Mouse (Mus musculus) liver (tissue): ENCODE results near the gene Trpm6.

Experiments used
- DNase-seq: peaks from one replicate; pipeline ENCODE4 v3.0.0-alpha.2; 2020; ENCODE audit warnings: mixed read lengths

Trpm6 gene

DNA sequence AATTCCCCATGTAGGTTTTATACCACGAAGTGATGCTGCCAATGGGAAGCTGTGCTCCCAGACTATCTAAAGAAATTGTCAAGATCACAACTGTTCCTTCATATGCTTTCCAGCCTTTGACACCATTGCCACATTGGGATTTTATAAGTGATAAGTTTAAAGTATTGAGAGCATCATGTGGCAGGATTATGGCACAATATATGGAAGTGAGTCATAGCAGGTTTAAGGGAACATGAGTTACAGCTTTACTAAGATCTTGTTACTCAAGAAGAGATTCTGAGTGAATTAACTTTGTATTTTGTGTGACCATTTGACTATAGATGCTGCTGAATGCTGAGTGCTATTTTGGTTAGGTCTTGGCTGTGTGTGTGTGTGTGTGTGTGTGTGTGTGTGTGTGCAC lies 21.8 kb downstream of the Trpm6 start:
- no peak for DNase-seq

DNA sequence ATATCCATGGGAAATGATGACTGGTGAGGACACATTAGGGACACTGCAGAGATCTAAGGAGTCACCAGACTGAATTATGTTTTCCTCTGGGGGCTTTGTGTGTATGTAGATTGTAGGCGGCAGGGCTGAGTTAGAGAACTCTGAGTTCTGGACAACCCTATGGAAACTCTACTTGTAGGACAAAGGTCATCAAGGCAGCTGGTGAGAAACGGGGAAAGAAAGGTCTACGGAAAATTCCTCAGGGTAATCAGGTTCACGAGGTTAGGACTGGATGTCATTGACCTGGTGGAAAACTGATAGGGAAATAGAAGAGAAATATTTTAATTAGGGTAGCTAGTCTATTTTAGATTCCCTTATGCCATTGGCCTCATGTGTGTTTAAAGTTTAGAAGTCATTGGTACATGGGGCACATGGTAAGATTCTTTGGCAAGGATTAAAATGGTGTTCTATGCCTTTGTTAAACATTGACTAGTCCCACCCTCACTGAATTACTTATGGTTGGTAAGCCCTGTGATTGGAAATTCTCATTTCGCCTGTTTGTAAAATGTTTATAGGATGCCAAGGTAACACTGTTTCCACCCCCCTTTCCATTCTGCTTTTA lies 23.2 kb downstream of the Trpm6 start:
- no peak for DNase-seq

DNA sequence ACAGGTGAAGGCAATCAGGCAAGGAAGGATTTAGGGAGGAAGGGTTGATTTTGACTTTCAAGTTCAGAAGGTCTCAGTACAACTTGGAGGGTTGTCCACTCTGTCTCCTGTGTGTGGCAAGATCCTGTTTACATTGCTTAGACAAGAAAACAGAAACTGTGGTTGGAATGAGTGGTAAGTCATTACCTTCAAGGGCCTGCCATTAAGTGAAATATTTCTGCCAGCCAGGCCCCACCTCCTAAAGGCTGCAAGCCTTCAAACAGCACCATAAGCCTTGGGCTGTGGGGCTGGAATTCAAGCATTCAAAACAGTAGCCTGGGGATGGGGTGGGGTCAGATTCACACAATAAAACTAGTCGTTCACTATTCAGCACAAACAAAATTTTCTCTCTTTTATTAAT lies 24.3 kb downstream of the Trpm6 start:
- DNase-seq: no peak

DNA sequence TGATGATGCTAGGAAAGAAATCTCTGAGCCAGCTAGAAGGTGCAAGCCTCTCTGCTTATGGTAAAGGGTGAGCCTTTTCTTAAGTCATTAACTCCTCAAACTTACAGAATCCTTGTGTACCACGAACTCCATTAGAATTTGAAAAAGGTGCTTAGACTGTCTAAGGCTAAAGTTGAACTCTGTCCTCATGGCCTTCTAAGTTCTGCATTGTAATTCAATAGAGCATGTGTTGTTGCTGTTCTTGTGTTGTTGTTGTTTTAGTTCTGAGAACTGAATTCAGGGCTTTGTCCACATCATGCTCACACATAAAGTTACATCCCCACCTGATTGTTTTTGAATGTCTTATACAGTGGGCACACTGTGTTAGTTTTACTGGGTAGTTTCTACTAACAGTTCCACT lies 49.9 kb downstream of the Trpm6 start:
- no peak for DNase-seq

DNA sequence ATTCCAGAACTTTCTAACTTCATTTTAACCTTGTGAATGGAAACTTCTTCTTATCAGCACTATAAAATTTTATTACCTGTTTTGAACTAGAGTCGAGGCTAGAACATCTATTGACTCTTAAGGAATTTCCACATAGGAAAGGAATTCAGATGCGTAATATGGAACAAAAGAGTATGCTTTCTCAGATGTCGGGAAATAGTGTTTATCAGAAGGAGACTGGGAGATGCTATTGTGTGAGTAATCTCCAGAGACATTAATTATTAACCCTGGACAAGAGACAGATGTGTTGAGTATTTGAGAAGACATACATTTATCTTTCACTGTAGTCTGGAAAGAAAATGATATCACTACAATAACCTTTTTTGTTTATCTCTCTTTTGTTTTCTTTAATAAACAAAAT lies 61.5 kb downstream of the Trpm6 start:
- no peak for DNase-seq

DNA sequence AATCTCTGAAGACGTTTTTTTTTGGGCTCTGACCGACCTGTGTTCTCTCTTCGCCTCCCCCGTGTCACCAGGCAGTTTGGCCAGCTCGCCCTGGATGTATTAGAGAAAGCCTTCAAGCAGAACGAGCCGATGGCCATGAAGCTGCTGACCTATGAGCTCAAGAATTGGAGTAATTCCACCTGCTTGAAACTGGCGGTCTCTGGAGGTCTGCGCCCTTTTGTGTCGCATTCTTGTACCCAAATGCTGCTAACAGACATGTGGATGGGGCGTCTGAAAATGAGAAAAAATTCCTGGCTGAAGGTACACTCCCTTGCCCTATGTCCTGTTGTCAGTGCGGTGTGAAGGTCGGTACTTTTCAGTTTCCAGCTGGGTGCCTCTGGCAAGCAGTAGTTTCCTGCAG lies 65.4 kb downstream of the Trpm6 start:
- no peak for DNase-seq

DNA sequence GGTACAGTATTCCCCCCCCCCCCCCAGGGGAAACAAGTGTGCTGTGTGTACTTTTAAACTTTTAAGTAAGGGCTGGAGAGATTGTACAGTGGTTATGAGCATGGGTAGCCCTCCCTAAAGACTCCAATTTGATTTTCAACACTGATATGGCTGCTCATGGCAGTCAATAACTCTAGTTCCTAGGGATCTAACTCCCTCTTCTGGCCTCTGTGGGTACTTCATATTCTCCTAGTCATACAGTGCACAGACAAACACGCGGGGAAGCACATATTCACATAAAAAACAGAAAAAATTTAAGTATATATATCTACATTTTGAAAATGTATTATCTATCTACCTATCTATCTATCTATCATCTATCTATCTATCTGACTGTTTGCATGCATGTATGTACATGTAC lies 67.6 kb downstream of the Trpm6 start:
- no peak for DNase-seq

DNA sequence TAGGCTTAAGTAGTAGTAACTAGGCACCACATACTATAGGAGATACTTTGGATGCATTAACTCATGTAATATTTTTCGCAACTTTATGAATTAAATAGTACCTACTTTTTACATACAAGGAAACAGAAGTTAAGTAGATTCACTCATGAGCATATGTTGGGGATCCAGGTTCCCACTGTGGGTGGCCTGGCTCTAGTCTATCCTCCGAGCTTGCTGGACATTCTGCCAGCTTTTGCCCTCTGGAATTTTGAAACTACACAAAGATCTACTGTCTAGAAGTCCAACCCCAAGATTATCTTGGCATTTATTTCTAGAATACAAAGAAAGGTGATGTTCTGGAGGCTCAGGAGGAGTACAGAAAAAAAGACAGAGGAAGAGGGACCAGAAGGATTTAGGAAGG lies 78.8 kb downstream of the Trpm6 start:
- no peak for DNase-seq

DNA sequence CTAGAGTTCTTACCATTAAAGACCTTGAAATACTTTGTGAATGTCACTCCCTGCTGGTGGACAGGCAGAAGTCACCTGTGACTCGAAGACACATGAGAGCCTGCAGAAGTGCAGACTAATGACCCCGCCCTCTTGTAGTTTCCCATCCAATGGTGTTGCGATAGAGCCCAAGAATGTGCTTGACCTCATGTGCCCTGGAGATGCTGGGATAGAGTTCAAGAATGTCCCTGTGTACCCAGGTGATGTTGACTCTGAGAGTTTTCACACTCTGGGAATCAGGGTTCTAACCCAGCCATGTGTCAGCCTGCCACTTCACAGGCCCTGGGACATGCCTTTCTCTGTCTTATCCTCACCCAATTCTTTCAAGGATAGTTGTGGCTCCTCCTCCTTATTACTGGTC lies 81.4 kb downstream of the Trpm6 start:
- no peak for DNase-seq

DNA sequence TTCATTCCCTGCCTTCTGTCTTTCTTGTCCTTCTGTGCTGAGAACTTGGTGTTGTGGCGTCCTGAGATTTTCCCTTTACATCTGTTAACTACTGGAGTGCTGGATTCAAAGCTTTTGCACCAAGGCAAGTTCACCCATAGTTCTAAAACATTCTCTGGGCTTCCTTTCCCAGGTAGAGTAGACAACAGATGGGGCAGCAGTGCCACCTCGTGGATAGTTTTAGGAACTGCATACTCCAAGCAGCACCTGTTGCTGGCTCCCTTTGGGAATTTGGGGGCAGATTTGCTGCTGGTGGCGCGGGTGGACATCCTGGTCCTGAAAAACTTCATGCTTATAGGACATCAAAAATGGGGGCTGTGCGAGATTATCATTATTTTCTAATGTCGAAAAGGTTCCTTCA lies 85.2 kb downstream of the Trpm6 start:
- DNase-seq: peak; percentile 65

DNA sequence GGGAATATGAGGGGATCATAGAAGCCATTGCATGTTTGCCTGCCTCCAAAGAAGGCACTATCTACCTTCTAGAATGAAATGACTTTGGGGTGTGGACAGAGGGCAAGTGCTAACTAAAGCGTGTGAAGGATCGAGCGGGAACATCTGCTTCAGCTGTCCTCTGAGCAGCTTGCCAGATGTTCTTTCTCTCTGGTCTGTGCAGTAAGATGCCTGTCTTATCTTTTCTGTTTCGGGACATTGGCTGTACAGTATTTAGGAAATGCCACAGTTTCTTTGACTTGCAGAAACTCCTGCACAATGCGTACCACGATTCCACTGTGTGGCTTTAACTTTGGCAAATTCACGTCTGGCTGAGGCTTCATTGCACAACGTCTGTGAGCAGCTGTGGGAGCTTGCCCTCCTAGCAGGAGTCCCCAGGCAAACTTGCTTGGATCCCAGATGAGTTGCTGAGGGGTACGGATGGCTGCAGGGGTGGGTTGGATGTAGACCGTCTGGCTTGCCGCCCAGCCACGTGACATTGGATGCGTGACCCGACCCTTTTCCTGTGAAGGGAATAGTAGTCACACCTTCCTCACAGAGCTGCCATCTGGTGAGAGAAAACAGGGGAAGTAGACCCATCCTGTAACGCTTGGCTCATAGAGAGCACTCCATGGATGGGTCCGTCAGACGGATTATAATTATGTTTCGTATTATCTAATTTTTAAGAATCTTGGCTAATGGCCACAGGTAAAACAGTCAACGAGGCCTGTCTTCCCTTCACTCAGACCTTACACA lies 92.2 kb downstream of the Trpm6 start:
- DNase-seq: no peak

DNA sequence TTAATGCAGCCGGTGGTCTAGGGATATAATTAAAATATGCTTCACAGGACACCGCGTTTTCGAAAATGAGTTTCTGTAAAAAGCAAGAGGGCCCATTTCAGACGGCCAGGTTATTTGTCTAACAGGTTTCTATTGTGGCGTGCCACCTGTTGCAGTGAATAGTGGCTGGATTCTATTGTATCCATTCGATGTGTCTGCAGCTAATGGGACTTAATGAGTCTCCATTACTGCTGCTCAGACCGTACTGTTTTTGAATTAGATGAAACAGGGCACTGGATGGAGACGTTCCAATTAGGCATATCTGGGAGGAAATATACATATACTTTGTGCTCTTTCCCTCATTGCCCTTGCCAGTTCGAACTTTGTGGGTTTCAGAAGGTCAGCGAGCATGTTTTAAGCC lies 92.8 kb downstream of the Trpm6 start:
- DNase-seq: no peak

DNA sequence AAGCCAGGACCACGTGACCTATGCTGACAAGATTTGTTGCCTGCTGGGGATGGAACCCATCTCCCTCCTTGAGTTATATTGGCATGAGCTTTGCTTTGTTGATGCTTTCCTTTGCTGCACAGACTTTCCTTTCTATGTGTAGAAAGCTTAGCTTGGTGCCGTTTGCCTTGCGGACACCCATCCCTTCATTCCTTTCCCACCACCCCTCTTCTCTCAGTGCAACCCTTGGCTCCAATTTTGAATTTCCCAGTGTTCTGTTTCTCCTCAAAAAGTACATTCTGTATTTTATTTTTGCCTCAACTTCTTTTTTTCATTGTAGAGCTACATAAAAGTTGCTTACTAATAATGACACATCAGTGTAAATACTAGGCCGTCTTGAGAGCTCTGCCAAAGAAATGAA lies 96.6 kb downstream of the Trpm6 start:
- no peak for DNase-seq

DNA sequence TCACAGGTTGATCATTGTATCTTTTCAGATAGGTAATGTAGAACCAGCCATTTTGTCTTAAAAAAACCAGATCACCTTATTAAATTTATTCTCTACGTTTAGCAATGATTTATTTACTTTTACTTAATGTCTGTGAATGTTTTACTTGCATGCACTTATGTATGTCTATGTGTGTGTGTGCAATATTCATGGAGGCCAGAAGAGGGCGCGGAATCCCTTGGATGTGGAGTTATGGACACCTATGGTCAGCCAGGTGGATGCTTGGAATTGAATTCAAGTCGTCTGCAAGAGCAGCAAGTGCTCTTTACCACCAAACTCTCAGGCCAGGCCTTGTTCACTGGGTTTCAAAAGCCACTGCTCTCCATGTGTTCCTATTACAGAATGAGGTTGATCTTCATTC lies 118.5 kb downstream of the Trpm6 start:
- no peak for DNase-seq

DNA sequence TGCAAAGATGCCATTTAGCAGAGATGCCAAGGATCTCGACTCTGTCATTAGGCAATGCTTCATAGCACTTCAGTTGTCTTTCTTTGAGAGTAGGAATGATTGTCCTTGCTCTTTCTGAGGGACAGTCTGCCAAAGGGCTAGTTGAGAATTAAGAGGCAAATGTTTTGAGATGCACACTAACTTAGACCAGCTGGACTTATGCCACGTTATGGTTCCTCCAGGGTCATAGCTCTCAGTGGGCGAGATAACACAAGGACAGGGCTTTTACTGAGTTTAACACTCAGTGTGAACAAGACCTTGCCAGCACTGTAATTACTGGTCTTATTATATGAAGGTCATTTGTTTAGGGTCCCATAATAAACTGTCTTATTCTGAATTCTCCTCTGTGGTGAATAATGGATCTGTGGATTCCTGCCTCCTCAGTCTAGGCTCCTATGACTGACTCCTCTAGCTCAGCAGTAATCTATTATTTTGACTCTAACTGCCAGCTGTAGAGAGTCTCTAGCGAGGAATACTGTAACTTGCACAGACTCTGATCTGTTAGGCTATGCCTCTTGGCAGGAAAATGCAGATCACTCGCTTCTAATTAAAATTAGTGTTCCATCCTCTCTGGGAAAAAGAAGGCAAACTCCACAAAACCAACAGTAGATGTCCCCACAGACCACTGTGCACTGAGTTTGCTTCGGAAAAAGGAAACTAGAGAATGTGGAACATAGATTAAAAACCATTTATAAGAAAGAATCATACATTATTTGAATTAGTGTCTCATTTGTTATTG lies 123.2 kb downstream of the Trpm6 start:
- no peak for DNase-seq

DNA sequence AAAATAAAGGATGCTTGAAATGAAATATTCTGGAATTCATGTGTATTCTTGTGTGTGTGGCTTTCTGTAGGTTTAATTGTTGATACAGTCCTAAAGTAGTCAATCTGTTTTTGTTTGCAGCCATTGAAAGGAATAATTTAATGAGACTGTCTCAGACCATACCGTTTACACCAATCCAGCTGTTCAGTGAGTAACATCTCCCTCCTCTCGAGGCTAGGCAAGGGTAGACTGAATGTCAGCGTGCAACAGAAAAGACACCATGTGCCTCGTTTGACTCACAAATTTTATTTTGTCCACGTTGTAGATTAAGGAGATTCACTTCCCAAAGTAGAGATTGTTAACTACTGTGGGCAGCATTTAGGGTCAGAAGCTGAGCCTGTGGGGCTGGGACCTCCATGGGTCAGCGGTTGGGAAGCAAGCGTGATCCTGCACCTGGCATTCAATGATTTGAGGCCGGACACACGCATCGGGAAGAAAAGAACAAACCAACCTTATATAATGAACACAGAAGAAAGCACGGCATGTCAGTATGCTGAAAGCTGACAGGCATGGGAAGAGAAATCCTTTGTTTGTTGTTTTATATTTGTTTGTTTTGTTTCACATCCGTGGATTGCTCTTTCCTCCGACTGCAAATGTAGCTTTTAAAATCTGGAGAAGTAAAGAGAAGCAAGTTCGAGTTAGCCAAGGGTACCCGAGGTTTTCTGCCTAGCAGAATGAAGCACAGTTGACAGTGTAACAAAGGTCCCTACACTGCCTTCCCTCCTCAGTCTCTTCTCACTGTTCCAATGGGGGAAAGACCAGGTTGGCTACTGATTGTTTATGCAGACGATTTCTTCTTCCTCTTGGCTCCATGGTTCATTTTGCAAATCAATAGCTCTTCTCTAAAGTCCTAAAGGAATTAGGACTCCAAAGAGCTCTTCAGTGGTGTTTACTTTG lies 124.2 kb downstream of the Trpm6 start:
- no peak for DNase-seq

DNA sequence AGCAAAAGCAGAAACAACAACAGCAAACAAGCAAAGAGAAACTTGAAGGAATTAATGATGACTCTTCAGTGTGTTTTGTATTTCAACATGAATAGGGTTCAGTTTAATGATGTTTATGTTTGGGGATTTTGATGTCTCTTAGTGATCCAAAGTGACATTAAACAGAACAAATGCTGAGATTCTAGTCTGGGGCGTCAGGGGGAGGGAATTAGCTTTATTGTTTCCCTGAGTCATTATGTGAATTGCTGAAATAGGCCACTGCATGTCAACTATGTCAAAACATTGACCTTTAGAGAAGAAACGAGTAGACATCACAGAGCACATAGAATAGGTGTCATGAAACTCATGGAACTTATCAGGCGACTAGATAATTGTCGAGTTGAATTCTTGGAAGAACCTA lies 129.5 kb downstream of the Trpm6 start:
- no peak for DNase-seq

DNA sequence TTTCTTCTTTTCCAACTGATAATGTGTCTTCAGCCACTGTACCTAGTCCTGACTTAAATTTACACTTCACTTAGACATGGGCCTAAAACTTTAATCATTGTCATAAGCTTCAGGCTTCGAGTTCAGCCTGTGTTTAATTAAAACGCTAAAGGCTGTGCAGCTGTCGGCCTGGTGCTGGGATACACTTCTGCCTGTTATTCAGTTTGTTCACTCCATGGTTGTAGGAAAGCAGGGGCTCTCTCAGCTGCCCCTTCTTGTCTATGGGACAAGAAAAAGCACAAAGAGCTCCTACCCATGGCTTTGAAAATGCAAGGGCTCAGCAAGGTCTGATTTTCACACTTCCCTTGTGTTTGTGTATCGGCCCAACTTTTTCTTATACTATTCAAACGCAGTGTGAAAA lies 131.4 kb downstream of the Trpm6 start:
- DNase-seq: no peak

DNA sequence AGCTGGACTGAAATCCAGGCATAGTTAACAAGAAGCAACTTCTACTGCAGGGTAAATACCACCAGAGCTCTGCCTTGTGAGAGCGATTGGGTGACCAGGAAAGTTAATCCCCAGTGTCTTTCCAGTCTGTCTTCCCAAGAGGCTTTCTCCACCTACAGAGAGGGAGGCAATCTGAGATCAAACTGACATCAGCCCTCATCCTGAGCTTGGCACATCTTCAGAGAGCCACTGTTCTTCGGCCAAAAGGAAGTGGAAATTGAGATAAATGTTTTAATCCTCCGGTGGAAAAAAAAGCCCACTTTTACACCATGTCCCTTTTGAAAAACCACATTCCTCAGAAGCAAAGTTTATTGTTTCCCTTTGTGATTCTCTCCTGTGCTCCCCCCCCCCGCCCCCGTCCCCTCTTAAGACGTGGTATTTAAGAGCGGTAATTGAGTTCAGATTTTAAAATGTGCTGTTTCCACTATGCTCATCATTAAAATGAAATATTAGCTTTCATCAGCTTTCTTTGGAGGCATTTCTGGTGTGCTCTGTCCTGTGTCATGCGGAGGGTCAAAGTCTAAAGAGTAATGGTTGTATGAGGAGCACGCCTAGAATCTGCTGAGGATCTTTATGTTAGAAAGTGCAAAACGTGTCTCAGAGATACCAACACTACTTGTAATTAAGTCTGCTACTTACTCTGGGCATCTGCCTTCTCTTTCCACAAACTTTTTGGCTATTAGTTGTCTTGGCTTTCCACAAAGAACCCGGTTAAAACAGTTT lies 138.0 kb downstream of the Trpm6 start:
- DNase-seq: no peak

DNA sequence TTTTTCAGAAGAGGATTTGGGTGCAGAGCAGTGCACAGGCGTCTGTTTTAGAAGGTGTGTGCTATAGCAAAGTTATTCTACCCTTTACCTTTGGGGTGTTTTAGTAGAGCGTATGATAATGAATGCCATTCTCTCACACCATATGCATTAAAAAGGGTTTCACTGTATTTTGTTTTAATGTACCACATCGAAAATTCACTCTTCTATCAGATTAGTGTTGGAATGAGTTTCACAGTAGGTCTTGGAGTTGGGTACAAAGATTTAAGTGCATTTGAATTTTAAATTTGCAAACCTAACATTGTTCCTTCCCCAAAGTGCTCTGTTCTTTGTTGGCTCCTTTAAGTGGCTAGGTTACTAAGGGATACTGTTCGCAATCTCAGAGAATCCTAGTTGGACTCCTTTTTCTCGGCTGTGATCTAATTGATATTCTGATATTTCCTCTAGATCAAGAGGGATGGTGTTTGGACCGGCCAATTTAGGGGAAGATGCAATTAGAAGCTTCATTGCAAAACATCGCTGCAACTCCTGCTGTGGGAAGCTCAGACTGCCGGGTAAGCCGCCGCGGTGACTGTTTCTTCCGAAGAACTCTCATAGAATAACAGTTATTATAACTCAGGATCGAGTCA lies 138.8 kb downstream of the Trpm6 start:
- no peak for DNase-seq

DNA sequence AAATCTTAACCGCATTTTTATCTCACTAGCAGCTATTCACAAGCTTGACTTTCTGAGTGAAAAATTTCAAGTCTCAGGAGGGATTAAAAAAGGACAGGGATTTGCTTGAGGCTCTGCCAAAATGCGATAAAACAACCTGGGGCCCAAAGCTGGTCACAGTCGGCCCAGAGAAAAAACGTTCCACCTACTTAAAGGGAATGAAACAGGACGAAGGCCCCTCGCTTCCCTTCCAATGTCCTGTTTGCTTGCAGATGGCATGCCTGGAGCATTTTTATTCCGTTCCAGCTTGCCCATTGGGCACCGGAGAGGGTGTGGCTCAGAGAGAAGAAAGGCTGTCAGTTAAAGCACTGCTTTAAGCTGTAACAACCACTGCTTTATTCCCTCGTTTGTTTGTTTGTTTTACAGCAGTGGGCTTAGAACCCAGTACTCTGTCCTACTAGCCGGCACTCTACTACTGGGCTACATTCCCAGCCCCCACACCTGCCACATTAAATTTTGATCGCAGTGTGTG lies 139.4 kb downstream of the Trpm6 start:
- no peak for DNase-seq

DNA sequence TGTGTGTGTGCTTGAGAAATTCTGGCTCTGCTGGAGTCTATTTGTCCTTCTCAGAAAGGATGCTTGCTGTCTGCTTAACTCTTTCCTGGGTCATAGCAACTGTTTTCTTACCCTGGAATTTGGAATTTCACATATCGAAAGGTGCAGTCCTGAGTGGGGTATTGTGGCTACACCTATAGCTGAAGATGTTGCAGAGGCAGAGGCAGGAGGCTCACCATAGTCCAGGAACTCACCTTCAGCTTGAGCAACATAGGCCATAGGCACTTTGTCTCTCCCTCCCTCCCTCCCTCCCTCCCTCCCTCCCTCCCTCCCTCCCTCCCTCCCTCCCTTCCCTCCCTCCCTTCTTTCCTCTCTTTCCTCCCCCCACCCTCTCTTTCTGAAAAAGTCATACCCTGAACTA lies 139.8 kb downstream of the Trpm6 start:
- DNase-seq: no peak
